Mouse (Mus musculus): Measurements from ENCODE around the gene AC170998.1.
"Not testable (repeated sequence)": the region's sequence is repeated elsewhere in the genome, so short reads cannot be mapped to it uniquely, and the experiment has no call there.

AC170998.1 gene

DNA sequence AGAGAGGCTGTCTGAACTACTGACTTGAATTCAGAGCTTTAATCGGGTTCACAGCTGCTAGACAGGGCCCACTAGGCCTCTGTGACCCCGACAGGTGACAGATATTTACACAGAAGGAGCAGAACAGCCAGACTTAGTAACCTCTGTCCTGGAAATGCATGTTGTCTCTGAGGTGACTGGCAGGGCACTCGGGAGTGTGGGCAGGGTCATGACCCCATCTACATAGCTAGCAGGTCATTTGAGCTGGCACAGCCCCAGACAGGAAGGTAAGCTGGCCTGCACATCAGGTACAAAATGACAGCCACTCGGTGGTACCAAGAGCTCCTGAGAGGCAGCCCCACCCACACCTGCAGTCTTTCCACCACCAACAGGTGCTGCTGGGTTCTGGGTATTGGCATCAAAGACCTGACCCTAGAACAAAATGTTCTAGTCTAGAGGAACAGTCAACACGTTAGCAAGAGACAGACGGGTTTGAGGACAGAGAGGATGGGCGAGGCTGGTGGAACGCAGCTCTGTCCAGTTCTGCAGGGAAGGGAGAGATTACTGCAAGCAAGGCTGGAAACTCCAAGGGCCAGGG is 34.9 kb downstream of the AC170998.1 start:
- DNase-seq: peak in 1 of 2 experiments; percentile 49

DNA sequence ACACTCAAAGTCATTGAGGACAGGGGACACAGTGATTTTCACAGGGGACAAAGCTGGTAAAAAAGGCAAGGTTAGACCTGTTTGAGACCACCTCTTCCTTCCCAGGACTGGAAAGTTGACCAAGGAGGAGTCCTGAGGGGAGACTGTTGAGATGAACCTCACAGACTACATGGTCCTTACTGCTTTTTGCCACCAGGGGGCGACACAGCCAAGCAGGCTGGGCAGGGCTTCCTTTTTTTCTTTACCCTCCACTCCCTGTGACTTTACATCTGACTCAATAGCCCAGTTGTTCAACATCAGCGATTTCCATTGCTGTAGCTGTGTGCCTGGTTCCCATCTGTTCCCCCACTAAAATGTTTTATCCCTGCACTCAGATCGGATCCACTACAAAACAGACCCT is 36.0 kb downstream of the AC170998.1 start:
- peak; percentile 74 to 85 for DNase-seq

DNA sequence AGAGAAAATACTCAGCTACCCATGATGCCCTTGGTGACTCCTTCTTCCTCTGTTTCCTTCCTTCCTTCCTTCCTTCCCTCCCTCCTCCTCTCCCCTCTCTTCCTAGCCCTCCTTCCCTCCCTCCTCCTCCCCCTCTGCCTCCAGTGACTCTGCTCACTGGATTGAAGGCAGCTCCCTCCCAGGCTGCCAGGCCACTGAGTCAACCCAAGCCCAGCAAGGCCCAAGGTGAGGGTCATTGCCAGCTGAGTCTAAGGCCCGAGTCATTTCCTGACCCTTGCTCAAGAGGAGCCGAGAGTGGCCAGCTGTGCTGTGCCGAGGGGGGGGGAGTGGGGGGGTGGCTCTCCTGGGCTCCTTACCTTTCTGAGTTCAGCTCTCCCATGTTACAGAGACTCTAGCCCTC is 40.3 kb downstream of the AC170998.1 start:
- no peak for DNase-seq

DNA sequence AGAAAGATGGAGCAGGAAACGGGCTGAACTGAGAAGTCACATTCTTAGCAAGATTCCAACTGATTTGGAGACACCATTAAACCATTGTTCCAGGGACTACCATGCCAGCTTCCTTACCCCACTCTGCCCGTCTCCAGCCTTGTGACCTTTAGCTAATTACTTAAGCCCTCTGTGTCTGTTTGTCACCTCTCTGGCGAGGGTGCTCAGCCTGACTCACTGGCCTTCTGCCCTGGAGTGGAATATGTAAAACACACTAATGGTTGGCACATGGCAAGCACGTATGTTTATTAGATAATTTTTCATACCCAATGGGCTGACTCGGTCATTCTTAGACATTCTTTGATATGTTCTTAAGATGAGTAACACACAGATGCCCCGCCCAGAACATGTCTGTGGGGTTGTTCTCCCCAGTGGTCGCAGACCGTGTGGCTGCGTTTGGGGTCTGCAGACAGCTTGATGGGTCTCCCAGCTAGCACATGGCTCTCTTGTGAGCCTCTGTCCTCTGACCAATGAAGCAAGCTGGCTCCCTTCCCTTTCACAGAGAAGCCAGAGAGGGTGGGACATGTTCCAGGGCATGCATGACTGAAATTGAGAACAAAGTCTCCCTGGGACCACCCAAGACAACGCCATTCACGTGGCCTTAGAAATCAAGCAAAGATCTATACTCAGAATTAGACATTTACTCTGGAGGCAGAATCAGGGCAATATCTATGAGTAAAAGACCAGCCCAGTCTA is 41.1 kb downstream of the AC170998.1 start:
- no peak for DNase-seq

DNA sequence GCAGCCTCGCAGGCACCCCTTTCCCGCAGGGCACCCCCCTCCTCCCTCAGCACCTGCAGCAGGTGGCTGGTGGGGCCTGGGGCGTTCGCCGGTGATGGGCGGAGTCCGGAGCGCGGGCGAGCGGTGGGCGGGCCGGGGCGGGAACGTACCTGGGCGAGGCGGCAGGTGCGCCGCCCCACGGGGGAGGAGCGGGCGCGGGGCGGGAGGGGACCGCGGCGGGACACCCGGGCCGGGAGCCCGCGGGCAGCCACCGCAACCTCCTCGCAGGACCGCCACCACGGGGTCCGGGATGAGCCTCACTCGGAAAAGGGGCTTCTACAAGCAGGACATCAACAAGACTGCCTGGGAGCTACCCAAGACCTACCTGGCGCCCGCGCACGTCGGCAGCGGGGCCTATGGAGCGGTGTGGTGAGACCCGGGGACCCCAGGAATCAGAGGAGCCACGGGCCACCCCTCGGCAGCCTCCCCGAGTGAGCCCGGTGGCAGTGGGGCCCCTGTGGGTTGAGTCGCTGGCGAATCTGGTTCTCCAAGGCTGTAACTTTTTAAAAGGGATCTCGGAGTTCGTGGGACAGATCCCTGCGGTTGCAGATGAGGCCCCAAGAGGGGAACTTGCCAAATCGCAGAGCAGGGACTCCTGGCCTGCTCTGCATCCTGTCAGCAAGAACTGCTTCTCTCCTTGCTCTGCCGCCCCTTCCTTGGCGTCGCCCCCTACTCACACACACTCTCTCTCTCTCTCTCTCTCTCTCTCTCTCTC is 43.4 kb downstream of the AC170998.1 start, which contains the start of gene Mapk13:
Mapk13 (plus strand) TSS at position 177 of the 754 bp plus-strand sequence.
- peak; percentile 32 to 65 for DNase-seq

DNA sequence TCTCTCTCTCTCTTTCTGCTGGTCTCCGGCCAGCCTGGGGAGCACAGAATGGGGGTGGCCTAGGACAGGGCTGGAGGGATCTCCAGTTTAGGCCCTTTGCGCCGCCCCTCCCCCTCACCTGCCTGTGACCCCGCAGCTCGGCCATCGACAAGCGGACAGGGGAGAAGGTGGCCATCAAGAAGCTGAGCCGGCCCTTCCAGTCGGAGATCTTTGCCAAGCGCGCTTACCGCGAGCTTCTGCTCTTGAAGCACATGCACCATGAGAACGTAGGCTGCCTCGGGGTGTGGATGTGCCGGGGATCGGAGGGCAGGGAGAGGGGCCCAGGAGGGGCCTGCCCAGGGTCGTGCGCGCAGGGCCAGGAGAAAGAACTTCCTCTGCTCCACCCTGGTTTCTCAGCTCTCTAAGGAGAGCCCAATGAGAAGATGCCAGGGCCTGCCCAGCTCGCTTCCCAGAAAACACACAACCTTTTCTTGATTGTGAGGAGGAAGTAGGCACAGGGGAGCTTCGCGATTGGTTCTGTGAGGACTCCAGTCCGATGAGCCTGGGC is 44.1 kb downstream of the AC170998.1 start:
- DNase-seq: peak; percentile 27 to 55

DNA sequence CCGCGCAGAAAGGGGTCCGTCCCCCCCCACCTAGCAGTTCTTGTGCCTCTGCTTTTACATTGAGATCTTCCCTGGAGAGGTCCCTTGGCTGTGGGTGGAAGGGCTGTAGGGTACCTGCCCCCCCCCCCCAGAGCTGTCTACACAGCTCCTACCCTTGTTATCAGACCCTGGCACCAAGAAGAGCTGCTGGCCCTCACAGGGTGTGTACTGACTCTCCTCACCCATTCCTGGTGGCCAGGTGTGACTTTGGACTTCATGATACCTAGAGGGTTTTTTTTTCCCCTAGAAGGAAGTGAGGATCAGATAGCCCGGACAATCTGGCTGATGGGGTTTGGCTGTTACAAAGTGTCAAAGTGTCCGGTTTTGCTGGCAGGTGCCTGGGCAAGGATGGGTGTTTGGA is 45.4 kb downstream of the AC170998.1 start:
- DNase-seq: no peak

DNA sequence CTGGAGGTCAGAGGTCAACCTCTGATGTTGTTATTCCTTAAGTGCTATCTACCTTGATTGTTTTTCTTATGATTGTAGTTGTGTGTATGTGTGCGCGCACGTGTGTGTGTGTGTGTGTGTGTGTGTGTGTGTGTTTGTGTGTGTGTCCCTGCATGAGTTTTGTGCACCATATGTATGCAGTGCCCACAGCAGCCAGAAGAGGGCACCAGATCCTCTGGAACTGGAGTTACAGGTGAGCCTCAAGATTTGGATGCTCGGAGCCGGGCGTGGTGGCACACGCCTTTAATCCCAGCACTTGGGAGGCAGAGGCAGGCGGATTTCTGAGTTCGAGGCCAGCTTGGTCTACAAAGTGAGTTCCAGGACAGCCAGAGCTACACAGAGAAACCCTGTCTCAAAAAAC is 48.4 kb downstream of the AC170998.1 start:
- DNase-seq: not testable (repeated sequence)

DNA sequence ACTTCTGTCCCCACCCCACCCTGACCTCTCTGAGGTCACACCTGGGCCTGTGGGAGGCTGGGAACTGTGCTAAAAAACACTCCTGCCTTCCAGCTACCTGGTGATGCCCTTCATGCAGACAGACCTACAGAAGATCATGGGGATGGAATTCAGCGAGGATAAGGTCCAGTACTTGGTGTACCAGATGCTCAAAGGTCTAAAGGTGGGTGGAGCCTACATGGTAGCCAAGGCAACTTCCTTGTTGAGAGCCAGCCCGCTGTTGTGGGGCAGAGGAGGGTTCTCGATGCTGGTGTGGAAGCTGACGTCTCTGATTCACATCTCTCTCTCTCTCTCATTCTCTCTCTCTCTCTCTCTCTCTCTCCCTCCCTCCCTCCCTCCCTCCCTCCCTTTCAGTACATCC is 49.3 kb downstream of the AC170998.1 start:
- no peak for DNase-seq

Measured in kidney, postnatal 25 days (tissue).